Mouse (Mus musculus) heart, postnatal 4 days (tissue): ENCODE measurements around the gene Setd7. TPM values are rescaled to one million over a fixed set of nuclear protein-coding genes. Genes with fewer than 3 reads are reported as not detected.
A peak's percentile ranks its signal among the peaks of the same experiment; 100 is the strongest.

Experiments used
- DNase-seq: peaks from one replicate; pipeline ENCODE4 v3.0.0; 2021
- total RNA-seq, 2 experiments: library from RNA; stranded (reverse); gene quantifications; 2 replicates each; pipeline ENCODE4 v1.2.3; 2021

Setd7 gene
- total RNA-seq, 2 experiments from 2014 or later = 54.0 to 58.7 TPM

DNA sequence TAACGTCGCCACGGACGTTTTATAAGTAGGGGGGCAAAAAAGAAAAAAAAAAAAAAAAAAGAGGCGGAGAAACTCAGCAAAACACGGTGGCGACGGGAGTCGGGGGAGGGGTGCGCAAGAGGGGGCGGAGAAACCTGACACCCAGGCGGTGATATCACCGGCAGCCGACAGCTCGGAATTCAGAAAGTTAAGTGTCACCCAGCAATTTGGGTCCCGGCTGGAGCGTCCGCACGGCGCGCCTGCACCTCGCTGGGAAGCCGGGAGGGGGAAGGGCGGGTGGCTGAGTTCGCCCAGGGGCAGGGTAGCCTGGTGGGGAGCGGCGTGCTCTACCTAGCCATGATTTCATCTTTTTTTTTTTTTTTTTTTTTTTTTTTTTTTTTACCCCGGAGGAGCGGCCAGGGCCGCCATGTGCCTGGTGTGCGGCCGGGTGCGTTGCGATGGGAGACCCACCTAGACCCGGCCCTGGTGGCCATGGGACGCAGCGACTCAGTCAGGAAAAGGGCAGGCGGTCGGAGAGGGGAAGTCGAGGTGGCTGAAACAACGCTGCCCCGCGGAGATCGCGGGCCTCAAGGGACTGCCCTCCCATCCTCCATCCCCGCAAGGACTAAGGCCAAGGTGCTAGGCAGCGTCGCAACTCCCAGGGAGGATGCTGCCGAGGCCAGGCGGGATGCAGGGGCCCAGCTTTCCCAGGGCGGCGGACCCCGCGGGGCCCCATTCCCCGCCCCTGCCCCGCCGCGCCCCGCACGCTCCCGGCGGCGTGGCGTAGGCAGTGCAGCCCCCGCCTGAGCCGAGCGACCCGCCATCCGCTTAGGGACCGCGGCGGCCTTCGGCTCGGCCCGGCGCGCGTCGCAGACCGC is 857 bp downstream of the Setd7 start:
- DNase-seq = peak; percentile 91

DNA sequence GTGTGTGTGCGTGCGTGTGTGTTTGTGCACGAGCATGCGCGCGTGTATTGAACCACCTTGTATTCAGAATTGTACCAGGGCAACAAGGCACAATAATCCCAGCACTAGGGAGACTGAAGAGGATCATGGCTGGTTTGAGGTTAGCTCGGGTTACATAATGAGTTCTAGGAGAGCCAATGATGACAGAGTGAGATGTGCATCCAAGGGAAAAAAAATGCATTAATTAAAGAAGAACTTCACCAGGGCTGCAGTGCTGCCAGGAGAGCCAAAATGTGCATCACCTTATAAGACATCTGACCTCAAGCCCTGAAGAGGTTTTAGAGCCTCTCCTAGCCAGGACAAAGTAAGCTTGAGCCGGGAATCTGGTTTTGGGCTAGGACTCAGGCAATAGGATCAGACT is 5.1 kb downstream of the Setd7 start:
- no peak for DNase-seq

DNA sequence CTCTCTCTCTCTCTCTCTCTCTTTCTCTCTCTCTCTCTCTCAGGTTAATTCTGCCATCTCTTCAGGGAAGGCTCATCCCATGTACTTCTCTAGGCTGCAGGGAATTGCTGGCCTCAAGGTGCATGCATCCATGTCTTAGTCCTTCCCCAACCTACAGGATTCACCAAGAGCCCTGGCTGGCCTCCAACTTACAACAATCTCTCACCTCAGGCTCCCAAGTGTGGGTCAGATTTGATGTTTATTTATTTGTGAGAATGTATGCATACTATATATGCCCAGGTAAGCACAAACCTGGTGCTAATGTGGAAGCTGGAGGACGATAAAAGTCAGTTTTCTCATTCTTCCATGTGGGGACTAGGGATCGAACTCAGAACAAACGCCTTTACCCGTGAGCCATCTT is 5.8 kb downstream of the Setd7 start:
- no peak for DNase-seq

DNA sequence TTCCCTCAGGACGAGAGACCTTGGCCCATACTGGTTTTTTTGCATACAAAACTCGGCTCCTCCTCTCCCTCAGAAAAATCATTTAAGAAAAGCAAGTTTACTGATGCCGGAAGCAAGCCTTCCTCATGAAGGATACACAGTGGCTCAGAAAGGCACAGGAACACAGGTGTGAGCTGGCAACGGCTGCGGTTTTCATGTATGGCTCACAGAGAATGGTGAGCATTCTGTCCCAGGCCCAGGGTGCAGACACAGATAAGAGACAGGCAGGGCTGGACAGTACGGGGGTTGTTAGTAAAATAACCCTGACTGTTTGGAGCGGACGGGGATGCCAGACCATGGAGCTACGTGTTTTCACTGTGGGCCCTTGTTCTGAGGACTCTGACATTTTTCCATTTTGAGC is 6.6 kb downstream of the Setd7 start:
- no peak for DNase-seq

DNA sequence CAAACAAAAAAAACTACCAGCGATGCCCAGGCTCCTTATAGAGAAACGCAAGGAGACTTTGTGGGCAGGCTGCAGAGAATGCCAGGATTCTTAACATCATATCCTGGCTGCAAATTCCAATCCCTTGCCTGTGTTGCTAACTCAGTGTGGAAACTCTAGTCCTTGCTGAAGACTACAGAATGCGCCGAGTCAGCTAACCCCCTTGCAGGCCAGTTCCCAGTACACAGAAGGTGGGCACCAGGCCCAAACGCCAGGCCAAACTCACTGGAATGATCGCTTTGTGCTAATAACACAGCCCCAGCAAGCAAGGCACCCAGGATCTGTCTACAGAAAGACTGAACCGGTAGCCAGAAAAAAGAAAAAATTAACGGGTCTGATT is 7.2 kb downstream of the Setd7 start:
- peak; percentile 62 for DNase-seq

DNA sequence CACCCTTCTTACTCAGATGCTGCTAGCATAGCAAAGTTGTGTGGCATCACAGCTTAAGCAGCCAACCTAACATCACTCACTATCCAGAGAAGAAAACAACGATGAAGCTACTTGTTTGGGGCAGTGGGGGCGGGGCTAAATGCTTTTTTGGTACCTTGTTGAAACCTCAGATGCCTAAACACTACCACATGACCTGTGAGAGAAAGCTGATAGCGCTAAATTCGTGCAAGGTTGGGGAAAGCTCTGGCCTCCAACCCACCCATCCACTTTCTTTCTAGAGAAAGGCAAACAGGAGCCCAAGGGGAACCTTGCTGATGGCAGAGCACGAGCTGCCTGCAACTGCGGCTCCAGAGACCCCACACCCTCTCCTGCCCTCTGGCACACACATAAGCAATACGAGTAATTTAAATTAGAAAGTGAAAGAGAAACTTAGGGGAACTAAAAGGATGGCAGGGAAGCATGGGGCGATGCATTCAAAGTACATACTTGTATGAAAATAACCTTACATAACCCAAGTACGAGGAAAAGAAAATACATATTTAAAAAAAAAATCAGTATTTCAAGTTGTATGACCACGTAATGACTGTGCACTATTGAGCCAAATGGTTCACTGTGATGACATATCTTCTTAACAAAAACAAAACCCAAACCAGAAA is 7.7 kb downstream of the Setd7 start:
- peak; percentile 19 for DNase-seq

DNA sequence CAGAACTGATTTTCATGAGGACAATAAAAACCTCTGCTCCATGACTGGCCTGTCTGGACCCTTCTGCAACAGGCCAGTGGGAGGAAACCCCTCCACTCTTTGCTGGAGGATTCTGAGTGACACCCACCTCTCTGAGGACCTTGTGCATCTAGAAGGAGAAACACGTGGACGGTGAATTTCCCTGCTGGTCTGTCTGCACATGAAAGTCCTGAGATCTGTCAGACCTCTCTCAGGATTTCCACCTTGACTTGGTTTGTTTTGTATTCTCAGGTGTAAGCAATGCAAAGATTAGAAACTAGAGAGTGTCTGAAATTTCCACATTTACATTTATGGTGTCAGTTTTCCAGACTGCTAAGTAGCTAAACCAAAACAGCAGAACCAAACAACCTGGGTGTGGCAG is 8.5 kb downstream of the Setd7 start:
- DNase-seq = no peak

DNA sequence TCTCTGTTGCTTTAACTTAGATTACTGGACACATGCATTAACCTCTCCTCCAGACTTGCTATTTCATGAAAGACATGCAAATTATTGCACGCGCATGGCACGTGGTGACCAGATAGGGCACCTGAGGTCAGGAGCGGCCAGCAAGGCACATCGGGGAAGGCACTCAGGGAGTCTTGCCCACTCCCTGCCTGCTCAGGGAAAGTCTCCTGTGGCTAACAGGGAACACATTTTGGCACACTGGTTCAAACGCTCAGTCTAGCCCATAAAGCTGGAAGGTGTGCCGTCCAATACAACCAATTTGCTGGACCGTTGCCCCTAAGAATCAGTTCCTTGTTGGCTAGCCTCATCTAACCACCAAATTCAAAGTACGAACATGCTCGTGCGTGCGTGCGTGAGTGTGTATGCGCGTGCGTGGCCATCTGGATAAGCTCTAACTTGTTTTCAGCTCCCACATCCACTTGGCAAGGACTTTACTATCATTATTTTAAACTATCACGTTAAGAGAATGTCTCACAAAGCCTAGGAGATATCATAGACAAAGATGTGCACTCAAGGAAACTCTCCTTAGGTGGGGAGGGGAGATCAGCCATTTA is 11.6 kb downstream of the Setd7 start:
- no peak for DNase-seq

DNA sequence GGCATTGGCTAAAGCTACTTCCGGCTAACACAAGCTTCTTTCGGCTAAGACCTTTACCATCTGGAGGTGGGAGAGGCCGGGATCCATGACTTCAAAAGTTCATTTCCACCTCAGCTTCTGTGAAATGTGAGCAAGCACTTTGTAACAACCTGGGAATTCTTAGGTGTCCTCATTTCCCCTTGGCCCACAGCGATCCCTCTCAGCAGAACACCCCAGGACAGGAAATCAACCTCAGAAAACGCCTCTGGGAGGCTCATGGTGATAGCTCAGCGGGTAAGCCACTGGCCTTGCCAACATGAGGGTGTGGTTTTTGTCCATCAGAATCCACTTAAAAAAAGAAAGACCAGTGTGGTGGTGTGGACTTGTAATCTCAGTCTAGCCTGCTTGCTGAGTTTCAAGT is 13.1 kb downstream of the Setd7 start:
- no peak for DNase-seq

DNA sequence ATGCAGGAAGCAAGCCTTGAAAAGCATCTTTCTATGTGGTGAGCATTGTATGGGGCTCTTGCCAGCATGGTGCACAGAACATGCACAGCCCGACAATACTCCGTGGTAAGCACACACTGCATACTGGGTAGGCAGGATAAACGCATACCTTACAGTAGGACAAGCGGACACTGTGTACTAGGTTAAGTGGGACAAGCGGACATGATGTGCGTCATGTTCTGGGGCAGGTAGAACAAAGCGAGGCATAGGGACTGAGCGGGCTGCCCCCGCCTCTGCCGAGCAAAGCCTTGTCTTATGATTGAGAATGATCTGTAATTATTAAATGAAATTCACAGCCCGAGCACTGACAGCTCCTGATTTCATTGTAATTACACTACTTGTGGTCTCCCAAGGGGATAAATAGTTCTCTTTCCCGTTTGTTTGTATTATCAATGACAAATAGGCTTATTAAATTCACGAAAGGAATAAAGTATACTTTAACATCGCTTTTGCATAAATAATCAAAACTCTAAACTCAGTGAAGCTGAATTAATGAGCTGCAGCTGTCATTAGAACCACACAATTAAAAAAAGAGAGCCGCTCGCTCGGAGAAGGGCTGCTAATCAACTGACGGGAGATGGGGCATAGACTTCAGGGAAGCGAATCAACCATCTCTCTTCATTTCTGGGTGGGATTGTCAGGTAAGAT is 16.1 kb downstream of the Setd7 start:
- no peak for DNase-seq

DNA sequence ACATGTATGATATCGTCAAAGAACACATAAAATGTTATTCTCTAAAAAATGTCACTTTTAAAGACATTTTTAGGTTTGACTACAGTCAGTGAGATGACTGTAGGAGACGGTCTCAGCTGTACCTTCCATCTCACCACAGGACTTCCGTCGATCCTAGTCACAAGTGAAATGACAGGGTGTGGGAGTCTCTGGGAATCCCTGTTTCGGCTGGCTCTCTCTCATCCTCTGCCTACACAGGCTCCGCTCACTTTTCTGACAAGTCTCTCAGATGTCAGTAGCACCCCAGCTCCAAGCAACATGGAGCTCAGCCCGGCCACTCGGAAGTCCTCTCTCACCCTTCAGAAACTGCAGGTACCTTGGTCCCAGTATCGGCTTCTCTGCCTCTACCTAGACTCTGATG is 20.0 kb downstream of the Setd7 start:
- DNase-seq = no peak

DNA sequence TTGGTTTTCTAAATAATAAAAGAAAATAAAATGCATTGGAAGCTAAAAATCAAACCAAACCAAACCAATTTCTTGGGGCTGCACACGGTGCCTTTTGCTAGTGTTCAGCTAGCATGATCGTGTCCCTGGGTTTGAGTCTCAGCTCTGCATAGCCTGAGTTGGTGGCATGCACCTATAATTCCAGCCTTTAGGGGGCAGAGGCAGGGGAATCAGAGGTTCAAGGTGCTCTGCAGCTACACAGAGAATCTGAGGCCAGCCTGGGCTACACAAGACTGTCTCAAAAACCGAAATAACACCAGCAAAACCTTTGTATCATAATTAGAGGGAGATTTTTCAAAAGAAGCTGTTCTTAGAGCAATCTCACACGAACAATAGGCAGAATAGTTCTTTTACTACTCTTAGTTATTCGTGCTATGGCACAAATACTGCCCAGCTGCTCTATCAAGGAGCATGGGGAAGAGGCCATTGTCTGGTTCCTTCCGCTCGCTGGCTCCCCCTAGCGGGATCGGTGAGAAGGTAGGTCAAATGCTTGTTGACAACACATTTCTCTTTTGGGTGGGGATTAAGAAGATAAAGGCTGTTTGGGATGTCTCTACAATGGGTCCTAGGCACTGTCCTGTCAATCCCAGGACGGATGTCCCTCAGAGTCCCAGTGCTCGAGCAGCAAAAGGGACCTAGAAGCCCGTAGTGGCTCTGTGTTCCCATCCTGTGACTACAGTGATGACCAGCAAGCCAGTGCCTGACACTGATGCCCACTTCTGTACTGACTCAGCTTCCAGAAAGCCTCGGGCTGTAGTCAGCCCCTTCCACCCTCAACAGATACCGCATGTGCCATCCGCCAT is 20.9 kb downstream of the Setd7 start:
- peak; percentile 81 for DNase-seq

DNA sequence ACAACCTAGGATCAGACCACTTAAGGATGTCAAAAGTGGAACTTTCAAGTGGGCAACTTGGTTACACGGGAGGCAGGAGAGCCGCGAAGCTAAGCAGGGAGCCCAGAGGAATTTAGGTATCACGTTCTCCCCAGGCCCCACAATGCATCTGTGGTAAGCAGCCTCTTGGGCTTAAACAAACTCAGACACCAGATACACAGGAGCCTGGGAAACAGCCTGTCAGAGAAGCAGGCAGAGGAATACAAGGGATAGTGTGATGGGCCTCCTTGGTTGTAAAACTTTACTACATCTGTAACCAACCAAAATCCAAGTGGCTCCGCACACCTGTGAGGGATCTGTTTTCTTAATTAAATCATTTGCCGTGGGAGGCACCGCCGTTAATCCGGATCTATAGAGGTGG is 26.7 kb downstream of the Setd7 start:
- no peak for DNase-seq

DNA sequence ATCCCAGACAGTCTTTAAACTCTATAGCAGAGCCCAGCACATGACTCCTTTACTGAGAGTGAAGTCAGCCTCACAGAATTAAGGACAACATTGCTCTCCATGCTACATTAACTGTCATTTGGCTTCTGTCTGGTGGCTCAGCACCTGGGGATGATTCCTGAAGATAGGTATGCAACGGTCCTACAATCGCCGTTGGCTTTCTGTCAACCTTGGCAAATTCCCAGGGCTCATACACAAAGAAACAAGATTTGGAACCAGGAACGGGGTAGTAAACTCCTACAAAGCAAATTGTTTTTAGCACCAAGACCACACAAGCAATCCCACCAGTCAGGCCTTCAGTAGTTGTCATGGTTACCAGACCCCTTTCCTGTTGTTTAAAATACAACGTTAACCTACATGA is 27.1 kb downstream of the Setd7 start:
- no peak for DNase-seq

DNA sequence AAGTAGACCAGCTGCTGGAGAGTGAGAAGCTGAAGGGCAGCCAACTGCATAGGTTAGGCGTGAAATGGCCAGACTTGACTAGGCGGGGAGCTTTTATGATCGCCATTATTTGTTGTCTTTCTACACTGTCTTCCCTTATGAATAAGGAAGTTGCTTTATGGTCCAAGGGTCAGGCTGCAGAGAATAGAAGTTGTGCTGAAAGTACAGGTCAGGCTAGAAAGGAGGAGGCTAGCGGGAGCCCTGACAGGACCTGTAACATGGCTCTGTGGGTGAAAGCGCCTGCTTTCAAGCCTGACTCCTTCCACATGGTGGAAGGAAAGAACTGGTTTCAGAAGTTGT is 28.4 kb downstream of the Setd7 start:
- DNase-seq = no peak

DNA sequence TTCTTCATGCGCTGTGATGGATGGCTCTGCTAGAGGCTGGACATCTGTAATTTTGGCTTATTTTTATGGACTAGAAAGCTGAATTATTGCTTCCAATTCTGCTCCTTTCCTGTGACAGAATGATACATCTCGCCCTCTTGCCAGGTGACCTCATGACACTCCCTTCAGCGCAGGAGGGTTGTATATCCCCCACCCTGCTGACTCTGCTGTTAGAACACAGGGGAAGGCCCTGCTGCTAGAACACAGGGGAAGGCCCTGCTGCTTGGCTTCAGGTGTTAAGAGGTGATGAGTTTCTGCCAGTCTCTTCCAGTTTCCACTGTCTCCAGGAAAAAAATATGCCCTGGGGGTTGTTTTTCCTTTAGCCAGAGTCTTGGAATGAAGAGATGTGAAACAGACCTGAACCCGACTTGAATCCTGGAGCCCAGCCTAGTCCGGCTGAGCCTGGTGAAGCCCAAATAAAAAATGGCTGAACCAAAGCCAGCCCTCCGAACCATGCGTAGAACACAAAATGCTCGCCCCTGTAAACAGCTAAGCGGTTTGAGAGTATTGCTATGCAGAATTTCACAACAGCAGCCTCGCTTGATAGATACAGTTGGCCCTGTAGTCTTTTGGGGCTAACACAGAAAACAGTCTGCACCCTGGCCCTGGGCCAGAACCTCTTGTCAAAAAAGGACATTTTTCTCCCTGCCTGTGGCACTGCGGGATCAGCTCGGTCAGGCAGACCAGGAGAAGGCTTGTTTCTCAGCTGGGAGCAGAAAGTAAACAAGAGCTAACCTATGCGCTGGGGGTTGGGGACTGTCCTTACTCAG is 29.0 kb downstream of the Setd7 start:
- DNase-seq = peak; percentile 39

DNA sequence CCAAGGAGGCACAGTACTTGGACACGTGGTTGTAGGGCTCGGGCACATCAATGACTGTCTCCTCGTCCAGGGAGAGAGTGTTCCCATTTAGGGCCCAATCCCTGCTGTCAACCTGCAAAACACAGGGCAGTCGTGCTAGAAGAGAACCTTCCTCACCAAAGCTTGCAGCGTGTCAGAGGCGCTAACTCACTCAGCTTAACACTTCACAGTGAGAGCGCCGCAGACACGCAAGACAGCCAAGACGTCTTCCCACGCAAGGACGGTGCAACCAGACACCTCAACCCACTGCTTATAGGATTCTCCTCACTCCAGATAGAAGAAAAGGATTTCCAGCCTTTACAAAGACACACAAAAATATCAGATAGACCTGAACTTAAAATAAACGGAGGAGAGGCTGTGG is 33.8 kb downstream of the Setd7 start:
- no peak for DNase-seq

DNA sequence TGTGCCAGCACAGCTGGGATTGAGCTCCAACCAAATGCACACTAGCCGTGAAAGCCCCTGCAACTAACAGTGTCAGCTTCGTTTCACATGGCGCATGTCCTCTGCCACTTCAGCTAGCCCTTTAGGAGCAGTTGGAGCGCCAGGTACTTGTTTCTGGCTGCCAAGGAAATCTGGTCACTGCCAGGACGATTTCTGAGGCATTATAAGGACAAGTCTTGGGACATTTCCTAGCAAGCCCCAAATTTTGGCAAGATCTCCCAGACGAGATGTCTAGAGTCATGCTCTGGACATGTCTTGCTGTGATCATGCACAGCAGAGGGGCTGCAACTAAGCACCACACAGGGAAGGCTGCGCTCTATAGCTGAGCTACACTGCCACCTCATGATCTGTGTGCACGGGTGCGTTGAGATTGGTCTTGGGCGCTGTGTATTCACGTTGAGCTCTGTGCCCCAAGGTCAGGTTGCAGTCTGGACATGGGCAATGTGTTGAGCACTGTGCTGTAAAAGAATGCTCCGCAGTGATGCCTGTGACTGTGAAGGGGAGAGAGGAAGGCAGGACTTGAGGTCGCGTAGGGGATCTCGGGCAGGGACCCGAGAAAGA is 35.4 kb downstream of the Setd7 start:
- no peak for DNase-seq

DNA sequence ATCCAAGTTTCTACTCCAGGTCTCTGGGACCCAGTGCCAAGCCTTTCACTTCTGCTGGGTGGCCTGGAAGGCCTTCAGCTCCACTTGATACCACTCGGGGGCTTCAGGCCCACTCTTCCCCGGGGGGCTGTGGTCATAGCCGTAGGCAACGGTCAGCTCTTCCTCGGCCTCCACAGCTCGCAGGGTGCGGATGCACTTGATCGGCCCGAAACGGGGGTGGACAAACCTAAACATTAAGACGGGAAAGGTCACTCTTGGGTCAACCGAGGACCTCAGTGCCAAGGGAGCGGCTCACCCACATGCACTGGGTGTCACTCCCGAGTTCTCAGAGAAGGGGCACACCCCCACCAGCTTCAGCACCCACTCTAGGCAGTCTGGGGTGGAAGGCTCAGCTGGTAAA is 39.4 kb downstream of the Setd7 start:
- no peak for DNase-seq

DNA sequence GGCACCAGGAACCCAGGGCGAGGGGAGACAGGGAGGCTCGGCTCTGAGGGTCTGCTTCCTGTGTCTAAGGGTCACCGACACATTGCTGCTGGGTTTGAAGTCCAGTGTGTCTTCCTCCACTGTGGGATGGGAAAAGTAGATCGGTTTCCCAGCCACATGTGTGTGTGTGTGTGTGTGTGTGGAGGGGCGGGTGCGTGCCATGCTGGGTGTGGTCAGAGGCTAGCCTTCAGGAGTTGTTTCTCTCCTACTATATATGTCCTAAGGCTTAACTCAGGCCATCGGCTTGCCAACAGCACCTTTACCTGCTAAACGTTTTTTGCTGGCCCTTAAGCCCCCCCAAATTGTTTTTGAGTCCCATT is 41.9 kb downstream of the Setd7 start:
- no peak for DNase-seq
